Mouse (Mus musculus) midbrain, embryonic 16.5 days (tissue): ENCODE results near the gene Btaf1. TPM values are rescaled to one million over a fixed set of nuclear protein-coding genes. Genes with fewer than 3 reads are reported as not detected.

Experiments
- ATAC-seq: fragments of 200-750 bp; cut with Nextera tagmentation; 2 replicates; pipeline ENCODE4 v1.8.0; 2017; ENCODE audit warnings: moderate TSS enrichment
- H3K27ac ChIP-seq: fragments of 300-500 bp; sonication (generic); 2 replicates; pipeline ENCODE4 v1.5.1; 2014; ENCODE audit warnings: mild to moderate bottlenecking, low read length, mixed read lengths
- H3K27me3 ChIP-seq: fragments of 300-500 bp; sonication (generic); 2 replicates; pipeline ENCODE4 v1.6.1; 2014; ENCODE audit warnings: low read depth, low read length, mixed read lengths; ENCODE audit not compliant: control insufficient read depth, insufficient read depth
- H3K36me3 ChIP-seq: fragments of 300-500 bp; sonication (generic); 2 replicates; pipeline ENCODE4 v1.6.1; 2014; ENCODE audit warnings: mild to moderate bottlenecking, low read length, moderate library complexity, mixed read lengths; ENCODE audit not compliant: control insufficient read depth, insufficient read depth
- H3K4me1 ChIP-seq: fragments of 300-500 bp; sonication (generic); 2 replicates; pipeline ENCODE4 v1.6.1; 2014; ENCODE audit warnings: mild to moderate bottlenecking, low read length, mixed read lengths; ENCODE audit not compliant: control insufficient read depth, insufficient read depth
- H3K4me2 ChIP-seq: fragments of 300-500 bp; sonication (generic); 2 replicates; pipeline ENCODE4 v1.6.1; 2014; ENCODE audit warnings: mild to moderate bottlenecking, low read length, mixed read lengths
- H3K4me3 ChIP-seq: fragments of 300-500 bp; sonication (generic); 2 replicates; pipeline ENCODE4 v1.5.1; 2014; ENCODE audit warnings: low read depth, mild to moderate bottlenecking, low read length, moderate library complexity, mixed read lengths
- H3K9ac ChIP-seq: fragments of 300-500 bp; sonication (generic); 2 replicates; pipeline ENCODE4 v1.6.1; 2014; ENCODE audit warnings: low read depth, low read length, mixed read lengths
- H3K9me3 ChIP-seq: fragments of 300-500 bp; sonication (generic); replicated peaks from 2 replicates; pipeline ENCODE4 v1.6.1; 2014; ENCODE audit warnings: mild to moderate bottlenecking, low read length, mixed read lengths; ENCODE audit not compliant: control insufficient read depth, poor library complexity, severe bottlenecking
- WGBS: fragments of 180-500 bp; shearing (Covaris S2); extraction: QIAGEN DNeasy Blood & Tissue Kit; methylation state at CpG from one replicate; pipeline ENCODE4 v1.1.7; 2014; 5-methylcytosine and 5-hydroxymethylcytosine counted together
- polyA plus RNA-seq: library from polyadenylated mRNA; unstranded; fragments of >200 nt; fragmentation: Nextera tagmentation; extraction: Ambion mirVana; gene quantifications from 2 replicates; pipeline ENCODE4 v1.2.1, GENCODE M21; 2015

Btaf1 gene
- polyA plus RNA-seq, 1 experiment from 2014 or later, result 8.8 TPM

DNA sequence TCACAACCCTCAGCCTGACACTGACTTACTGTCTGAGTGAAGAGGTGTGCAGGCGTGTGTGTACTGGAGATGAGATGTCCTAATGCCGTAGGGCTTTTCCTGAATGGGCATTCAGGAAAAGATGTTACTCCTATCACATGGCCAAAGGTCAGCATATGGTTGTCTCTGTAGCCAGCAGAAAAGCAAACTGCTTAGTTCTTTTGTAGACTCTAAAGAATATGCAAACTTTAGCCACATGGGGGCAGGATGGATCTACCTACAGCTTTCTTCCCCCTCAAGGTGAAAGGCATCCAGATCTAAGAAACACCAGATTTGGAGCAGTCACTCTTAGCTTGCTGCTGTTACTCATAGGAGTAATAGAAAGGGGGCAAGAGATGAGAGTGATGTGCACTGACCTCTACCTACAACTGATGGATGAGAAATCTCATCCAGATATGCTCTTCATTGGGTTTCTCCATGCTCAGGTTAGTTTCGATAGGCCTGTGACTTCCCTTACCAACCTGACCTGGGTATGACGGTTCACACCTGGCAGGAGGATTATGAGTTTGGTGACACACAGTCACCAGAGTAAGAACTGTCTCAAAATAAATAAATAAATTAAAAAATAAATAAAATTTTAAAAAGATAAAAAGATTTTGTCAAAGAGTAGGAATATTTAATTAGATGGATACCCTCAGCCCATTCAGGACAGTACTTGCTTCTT lies 124.9 kb downstream of the Btaf1 start:
- 69% methylated on average over 4 of the region's 4 CpGs for WGBS
- no peak overlapping the region for H3K9ac ChIP-seq
- H3K4me2 ChIP-seq, result no peak overlapping the region
- ATAC-seq, result 0 out of 2 replicates have a peak, but pooled peaks have one; percentile 58
- H3K4me3 ChIP-seq, result no peak overlapping the region
- H3K4me1 ChIP-seq, result no peaks in the 10 kb centered on the region
- 0 out of 2 replicates have a peak, but pooled peaks cover 5% of the 10 kb centered on the region for H3K36me3 ChIP-seq
- H3K9me3 ChIP-seq, result no peaks in the 10 kb centered on the region
- no peak overlapping the region for H3K27ac ChIP-seq
- no peaks in the 10 kb centered on the region for H3K27me3 ChIP-seq

DNA sequence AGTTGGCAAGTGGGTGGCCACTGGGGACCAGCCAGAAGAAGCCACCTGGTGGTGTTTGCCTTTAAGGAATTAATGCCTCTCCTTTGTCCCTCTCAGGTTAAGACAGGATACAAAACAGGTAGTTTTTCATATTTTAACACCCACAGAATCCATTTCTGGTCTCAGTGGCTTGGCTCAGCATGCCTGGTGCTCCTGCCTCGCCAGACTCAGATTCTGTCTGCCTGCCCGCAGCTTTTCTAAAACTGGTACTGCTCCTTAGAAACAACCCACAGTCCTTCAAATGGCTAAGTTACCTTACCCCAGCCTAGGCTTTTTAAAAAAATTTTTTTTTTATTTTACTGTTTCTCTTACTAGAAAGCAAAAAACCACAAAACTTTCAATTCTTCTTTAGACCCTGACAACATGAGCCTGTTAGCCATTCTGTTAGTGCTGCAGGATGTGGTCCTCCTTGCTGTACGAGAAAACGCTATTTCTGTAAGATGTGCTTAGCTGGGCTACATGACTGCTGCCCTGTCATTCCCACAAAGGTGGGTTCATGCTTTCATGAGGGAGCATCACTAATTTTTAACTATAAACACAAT lies 130.2 kb downstream of the Btaf1 start:
- H3K4me1 ChIP-seq, result no peaks in the 10 kb centered on the region
- H3K27me3 ChIP-seq, result no peaks in the 10 kb centered on the region
- H3K4me3 ChIP-seq, result no peak overlapping the region
- H3K9ac ChIP-seq, result no peak overlapping the region
- no peak for ATAC-seq
- H3K9me3 ChIP-seq, result no peaks in the 10 kb centered on the region
- no peak overlapping the region for H3K27ac ChIP-seq
- 0 out of 2 replicates have a peak, but pooled peaks cover 5% of the 10 kb centered on the region for H3K36me3 ChIP-seq
- no peak overlapping the region for H3K4me2 ChIP-seq
- WGBS, result 82% methylated on average over 4 of the region's 4 CpGs

DNA sequence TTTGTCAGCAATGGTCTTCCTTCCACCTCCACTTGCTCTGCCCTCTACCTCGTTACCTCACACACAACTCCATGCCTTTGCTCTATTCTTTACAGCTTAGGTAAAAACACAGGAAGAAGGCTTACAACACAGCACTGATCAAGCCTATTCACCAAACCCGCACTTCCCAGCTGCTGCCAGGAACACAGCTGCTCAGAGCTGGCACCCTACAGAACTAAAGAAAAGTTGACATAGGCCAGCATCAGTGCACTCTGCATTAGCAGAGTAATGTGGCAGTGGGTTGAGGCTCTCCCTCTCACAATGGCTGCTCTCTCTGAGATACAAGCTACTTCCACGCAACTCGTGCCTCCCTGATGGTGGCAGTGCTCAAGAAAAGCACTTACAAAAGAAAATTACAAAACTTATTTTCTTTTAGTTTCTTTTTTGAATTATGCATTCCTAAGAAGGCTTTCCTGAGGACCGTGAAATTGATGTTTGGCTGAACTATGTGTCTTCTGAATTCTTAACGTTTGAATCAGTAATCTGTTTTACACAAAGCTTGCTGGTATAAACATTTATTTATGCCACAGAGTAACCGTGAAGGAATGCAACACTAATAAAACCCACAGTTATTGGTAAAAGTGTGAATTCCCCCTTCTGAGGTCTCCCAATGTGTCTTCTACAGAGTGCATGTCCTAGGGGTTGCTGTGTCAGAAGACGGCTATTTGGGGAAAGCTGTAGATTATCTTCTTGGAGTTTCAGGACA lies 131.5 kb downstream of the Btaf1 start:
- WGBS, result 59% methylated on average over 8 of the region's 8 CpGs
- H3K9me3 ChIP-seq, result no peaks in the 10 kb centered on the region
- no peak for ATAC-seq
- H3K36me3 ChIP-seq, result 0 out of 2 replicates have a peak, but pooled peaks cover 5% of the 10 kb centered on the region
- no peaks in the 10 kb centered on the region for H3K27me3 ChIP-seq
- H3K4me3 ChIP-seq, result no peak overlapping the region
- no peaks in the 10 kb centered on the region for H3K4me1 ChIP-seq
- no peak overlapping the region for H3K9ac ChIP-seq
- no peak overlapping the region for H3K27ac ChIP-seq
- H3K4me2 ChIP-seq, result no peak overlapping the region

DNA sequence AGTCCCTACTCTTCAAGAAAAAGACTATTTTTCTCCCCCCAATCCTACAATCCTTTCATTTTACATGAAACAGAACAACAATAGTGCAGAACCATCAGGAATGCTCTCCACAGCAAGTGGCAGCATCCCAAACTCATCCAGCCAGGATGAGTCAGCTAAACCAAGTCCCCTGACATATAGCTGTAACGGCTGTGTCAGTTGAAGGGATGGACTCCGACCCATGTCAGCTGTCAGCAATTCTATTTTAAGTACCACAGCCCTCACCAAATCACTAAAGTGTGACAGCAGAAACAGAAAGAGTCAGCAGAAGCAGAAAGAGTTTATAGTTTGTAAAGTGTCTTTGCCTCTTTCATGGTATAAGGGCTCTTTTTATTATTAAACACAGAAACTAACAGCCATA lies 133.7 kb downstream of the Btaf1 start:
- ATAC-seq, result no peak
- Histone ChIP-seq H3K27ac (no peak overlapping the region), H3K4me1 (no peaks in the 10 kb centered on the region), H3K27me3 (no peaks in the 10 kb centered on the region), H3K9me3 (no peaks in the 10 kb centered on the region), H3K4me3 (no peak overlapping the region), H3K4me2 (no peak overlapping the region), H3K36me3 (no peaks in the 10 kb centered on the region), H3K9ac (no peak overlapping the region)
- 50% methylated on average over 2 of the region's 2 CpGs for WGBS

DNA sequence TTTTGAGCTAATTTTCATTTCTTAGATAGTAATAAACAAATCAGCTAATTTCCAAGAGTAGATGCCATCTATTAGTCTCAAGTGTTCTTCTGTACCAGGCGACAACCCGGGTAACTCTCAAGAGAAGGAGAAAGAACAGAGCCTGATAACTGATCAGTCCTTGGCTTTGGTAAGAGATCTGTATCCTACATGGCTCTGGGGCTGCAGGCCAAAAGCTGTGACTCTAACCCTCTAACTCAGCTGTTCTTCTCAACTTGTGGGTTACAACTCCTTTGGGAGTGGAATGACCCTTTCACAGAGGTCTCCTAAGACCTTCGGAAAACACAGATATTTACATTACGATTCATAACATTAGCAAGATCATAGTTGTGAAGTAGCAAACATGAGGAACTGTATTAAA lies 134.2 kb downstream of the Btaf1 start:
- Histone ChIP-seq H3K27ac (no peak overlapping the region), H3K9me3 (no peaks in the 10 kb centered on the region), H3K4me1 (no peaks in the 10 kb centered on the region), H3K27me3 (no peaks in the 10 kb centered on the region), H3K9ac (no peak overlapping the region), H3K4me2 (no peak overlapping the region), H3K36me3 (no peaks in the 10 kb centered on the region), H3K4me3 (no peak overlapping the region)
- ATAC-seq, result no peak
- WGBS, result 93% methylated on average over 4 of the region's 4 CpGs

Other genes with a start within 250 kb of the Btaf1 start
- 15.4 and 18.3 TPM in 2 replicates for gene Ppp1r3c, start 189.4 kb upstream of the Btaf1 start, polyA plus RNA-seq
- 42.4 and 45.4 TPM in 2 replicates for gene Tnks2, start 91.8 kb upstream of the Btaf1 start, polyA plus RNA-seq
- 38.9 and 44.4 TPM in 2 replicates for gene Fgfbp3, start 6.5 kb upstream of the Btaf1 start, polyA plus RNA-seq